Mouse (Mus musculus) embryo, embryonic 10 days (tissue): ENCODE data around the gene Ptprcap.
A peak's percentile ranks its signal among the peaks of the same experiment; 100 is the strongest.

Source experiments
- DNase-seq: peaks from one replicate; pipeline ENCODE4 v3.0.0-alpha.2; 2015; ENCODE audit warnings: low spot score

Ptprcap gene

GRCm38 (mm10) chr19:4147782-4148490 lies 5.5 kb upstream of the Ptprcap start:
- DNase-seq: no peak

GRCm38 (mm10) chr19:4148491-4148806 lies 5.0 kb upstream of the Ptprcap start, which contains the start of gene Coro1b:
Gene Coro1b, plus strand, starts transcription at chr19:4148619.
- peak; percentile 95 for DNase-seq

GRCm38 (mm10) chr19:4148819-4149218 lies 4.6 kb upstream of the Ptprcap start:
- no peak for DNase-seq

GRCm38 (mm10) chr19:4149283-4149682 lies 4.1 kb upstream of the Ptprcap start:
- no peak for DNase-seq

- no peak for DNase-seq
Measured at GRCm38 (mm10) chr19:4149764-4150461, 3.5 kb upstream of the Ptprcap start.

GRCm38 (mm10) chr19:4150567-4151487 lies 2.6 kb upstream of the Ptprcap start:
- no peak for DNase-seq

- DNase-seq: no peak
Measured at GRCm38 (mm10) chr19:4151488-4151860, 1.9 kb upstream of the Ptprcap start.

- no peak for DNase-seq
Measured at GRCm38 (mm10) chr19:4151898-4152297, 1.5 kb upstream of the Ptprcap start.

GRCm38 (mm10) chr19:4152445-4153231 lies 766 bp upstream of the Ptprcap start:
- no peak for DNase-seq

- no peak for DNase-seq
Measured at GRCm38 (mm10) chr19:4154437-4155222, 1.2 kb downstream of the Ptprcap start.

GRCm38 (mm10) chr19:4155223-4156072 lies 2.0 kb downstream of the Ptprcap start:
- no peak for DNase-seq

- no peak for DNase-seq
Measured at GRCm38 (mm10) chr19:4156073-4156579, 2.7 kb downstream of the Ptprcap start.

GRCm38 (mm10) chr19:4156771-4157170 lies 3.4 kb downstream of the Ptprcap start:
- DNase-seq: no peak

- DNase-seq: no peak
Measured at GRCm38 (mm10) chr19:4159049-4159448, 5.6 kb downstream of the Ptprcap start.

- peak; percentile 98 for DNase-seq
Measured at GRCm38 (mm10) chr19:4162646-4163542, 9.5 kb downstream of the Ptprcap start, which contains the start of gene Rps6kb2. Gene Rps6kb2, minus strand, starts transcription at chr19:4163354.

- no peak for DNase-seq
Measured at GRCm38 (mm10) chr19:4163543-4163887, 10.1 kb downstream of the Ptprcap start.

- no peak for DNase-seq
Measured at GRCm38 (mm10) chr19:4164100-4164499, 10.7 kb downstream of the Ptprcap start.

- DNase-seq: no peak
Measured at GRCm38 (mm10) chr19:4164721-4165120, 11.3 kb downstream of the Ptprcap start.
